Mouse (Mus musculus): ENCODE data around the gene Traf7. TPM values are rescaled to one million over a fixed set of nuclear protein-coding genes. Genes with fewer than 3 reads are reported as not detected.

Gene Traf7
- polyA plus RNA-seq, 1 experiment, result 142 TPM

DNA sequence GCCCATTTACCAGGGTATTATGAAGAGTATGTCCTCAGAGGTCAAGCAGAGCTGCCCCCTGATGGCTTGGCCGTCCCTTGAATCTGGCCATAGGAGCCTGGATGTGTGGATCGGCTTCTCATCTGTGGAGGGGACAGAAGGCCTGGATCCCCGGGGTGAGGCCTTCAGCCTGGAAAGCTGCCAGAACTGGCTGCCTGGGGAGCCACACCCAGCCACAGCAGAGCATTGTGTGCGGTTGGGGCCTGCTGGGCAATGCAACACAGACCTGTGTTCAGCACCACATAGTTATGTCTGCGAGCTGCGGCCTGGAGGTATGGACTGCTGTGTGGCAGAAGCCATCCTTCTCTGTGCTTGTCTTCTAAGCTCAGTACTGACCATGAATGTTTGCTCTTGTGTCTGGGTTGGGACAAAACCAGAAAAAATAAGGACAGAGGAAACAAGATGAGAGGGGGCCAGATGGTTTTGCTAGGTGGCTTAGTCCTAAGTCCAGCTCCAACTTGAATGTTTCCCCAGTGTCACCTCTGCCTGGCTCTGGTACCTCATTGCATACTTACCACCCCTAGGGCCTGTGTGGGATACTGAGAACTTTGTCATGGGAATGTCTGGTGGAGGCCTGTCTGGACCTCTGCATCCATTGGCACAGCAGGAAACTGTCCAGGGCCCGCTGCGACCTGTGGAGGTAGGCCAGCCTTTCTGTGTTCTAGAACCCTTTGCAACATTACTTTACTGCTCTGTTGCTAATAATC lies 39.5 kb upstream of the Traf7 start:
- no peak overlapping the region for H3ac ChIP-seq (ENCODE audit: control insufficient read depth, insufficient read length, low read depth)
- peaks cover 73% of the 10 kb centered on the region for H3K36me3 ChIP-seq (ENCODE audit: control insufficient read depth, insufficient read depth)
- H3K27me3 ChIP-seq (ENCODE audit: control insufficient read depth, insufficient read depth, insufficient read length), result no peaks in the 10 kb centered on the region
- H3K79me2 ChIP-seq (ENCODE audit: control insufficient read depth, insufficient read depth), result peaks cover 45% of the 10 kb centered on the region
- peaks cover 6% of the 10 kb centered on the region for H3K79me3 ChIP-seq (ENCODE audit: low read depth)
- TF ChIP-seq MAX (IDR thresholded peaks at IDR 0.05) (no peak), CEBPB (IDR thresholded peaks at IDR 0.05; ENCODE audit: low read depth) (no peak), MYOD1 (IDR thresholded peaks at IDR 0.05; ENCODE audit: control insufficient read depth, insufficient read length, low read depth) (no peak), CTCF (IDR thresholded peaks at IDR 0.05; ENCODE audit: control insufficient read depth, insufficient read depth, insufficient read length) (no peak), FOSL1 (IDR thresholded peaks at IDR 0.05; ENCODE audit: insufficient read depth, low read length, poor library complexity, severe bottlenecking) (no peak), MYOG (IDR thresholded peaks at IDR 0.05; ENCODE audit: control insufficient read depth, extremely low read depth, insufficient read length) (no peak), USF1 (IDR thresholded peaks at IDR 0.05; ENCODE audit: low read depth) (no peak)
- H3K4me3 ChIP-seq (ENCODE audit: insufficient read depth, poor library complexity, severe bottlenecking), result no peak overlapping the region

DNA sequence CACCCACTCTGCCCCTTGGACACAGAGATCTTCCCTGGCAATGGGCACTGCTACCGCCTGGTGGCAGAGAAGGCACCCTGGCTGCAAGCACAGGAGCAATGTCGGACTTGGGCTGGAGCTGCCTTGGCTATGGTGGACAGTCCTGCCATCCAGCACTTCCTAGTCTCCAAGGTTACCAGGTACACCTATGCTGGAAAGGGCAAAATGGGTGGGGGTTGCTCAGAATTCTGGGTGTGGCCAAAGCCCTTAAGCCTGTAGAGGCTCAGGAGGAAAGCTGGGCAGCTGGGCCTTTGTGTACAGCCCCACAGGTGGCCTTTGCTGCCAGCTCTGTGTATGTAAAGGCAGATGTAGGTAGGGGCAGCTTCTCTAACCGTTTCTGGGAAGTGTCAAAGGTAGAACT lies 38.1 kb upstream of the Traf7 start:
- Histone ChIP-seq H3K36me3 (ENCODE audit: control insufficient read depth, insufficient read depth) (peaks cover 68% of the 10 kb centered on the region), H3K27me3 (ENCODE audit: control insufficient read depth, insufficient read depth, insufficient read length) (no peaks in the 10 kb centered on the region), H3K79me2 (ENCODE audit: control insufficient read depth, insufficient read depth) (peaks cover 59% of the 10 kb centered on the region), H3K4me3 (ENCODE audit: insufficient read depth, poor library complexity, severe bottlenecking) (no peak overlapping the region), H3K79me3 (ENCODE audit: low read depth) (peaks cover 15% of the 10 kb centered on the region), H3ac (ENCODE audit: control insufficient read depth, insufficient read length, low read depth) (no peak overlapping the region)
- TF ChIP-seq USF1 (IDR thresholded peaks at IDR 0.05; ENCODE audit: low read depth), result no peak
- TF ChIP-seq MYOG (IDR thresholded peaks at IDR 0.05; ENCODE audit: control insufficient read depth, extremely low read depth, insufficient read length), result no peak
- no peak for TF ChIP-seq MAX (IDR thresholded peaks at IDR 0.05)
- TF ChIP-seq MYOD1 (IDR thresholded peaks at IDR 0.05; ENCODE audit: control insufficient read depth, insufficient read length, low read depth), result no peak
- no peak for TF ChIP-seq CTCF (IDR thresholded peaks at IDR 0.05; ENCODE audit: control insufficient read depth, insufficient read depth, insufficient read length)
- no peak for TF ChIP-seq FOSL1 (IDR thresholded peaks at IDR 0.05; ENCODE audit: insufficient read depth, low read length, poor library complexity, severe bottlenecking)
- no peak for TF ChIP-seq CEBPB (IDR thresholded peaks at IDR 0.05; ENCODE audit: low read depth)

DNA sequence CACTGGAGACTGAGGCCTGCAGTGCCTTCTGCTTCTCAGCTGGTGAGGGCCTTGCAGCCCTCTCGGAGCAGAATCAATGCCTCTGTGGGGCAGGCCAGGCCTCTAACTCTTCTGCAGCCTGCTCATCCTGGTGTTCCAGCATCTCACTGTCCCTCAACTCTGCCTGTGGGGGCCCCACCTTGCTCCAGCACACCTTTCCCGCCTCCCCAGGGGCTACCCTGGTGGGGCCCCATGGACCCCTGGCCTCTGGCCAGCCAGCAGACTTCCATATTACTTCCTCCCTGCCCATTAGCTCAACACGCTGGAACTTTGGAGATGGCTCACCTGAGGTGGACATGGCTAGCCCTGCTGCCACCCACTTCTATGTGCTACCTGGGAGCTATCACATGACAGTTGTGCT lies 37.4 kb upstream of the Traf7 start:
- Histone ChIP-seq H3K79me2 (ENCODE audit: control insufficient read depth, insufficient read depth) (peaks cover 66% of the 10 kb centered on the region), H3K27me3 (ENCODE audit: control insufficient read depth, insufficient read depth, insufficient read length) (no peaks in the 10 kb centered on the region), H3K79me3 (ENCODE audit: low read depth) (peaks cover 22% of the 10 kb centered on the region), H3ac (ENCODE audit: control insufficient read depth, insufficient read length, low read depth) (no peak overlapping the region), H3K4me3 (ENCODE audit: insufficient read depth, poor library complexity, severe bottlenecking) (no peak overlapping the region), H3K36me3 (ENCODE audit: control insufficient read depth, insufficient read depth) (peaks cover 66% of the 10 kb centered on the region)
- TF ChIP-seq CTCF (IDR thresholded peaks at IDR 0.05; ENCODE audit: control insufficient read depth, insufficient read depth, insufficient read length), result no peak
- TF ChIP-seq MYOD1 (IDR thresholded peaks at IDR 0.05; ENCODE audit: control insufficient read depth, insufficient read length, low read depth), result no peak
- no peak for TF ChIP-seq FOSL1 (IDR thresholded peaks at IDR 0.05; ENCODE audit: insufficient read depth, low read length, poor library complexity, severe bottlenecking)
- no peak for TF ChIP-seq MAX (IDR thresholded peaks at IDR 0.05)
- no peak for TF ChIP-seq CEBPB (IDR thresholded peaks at IDR 0.05; ENCODE audit: low read depth)

DNA sequence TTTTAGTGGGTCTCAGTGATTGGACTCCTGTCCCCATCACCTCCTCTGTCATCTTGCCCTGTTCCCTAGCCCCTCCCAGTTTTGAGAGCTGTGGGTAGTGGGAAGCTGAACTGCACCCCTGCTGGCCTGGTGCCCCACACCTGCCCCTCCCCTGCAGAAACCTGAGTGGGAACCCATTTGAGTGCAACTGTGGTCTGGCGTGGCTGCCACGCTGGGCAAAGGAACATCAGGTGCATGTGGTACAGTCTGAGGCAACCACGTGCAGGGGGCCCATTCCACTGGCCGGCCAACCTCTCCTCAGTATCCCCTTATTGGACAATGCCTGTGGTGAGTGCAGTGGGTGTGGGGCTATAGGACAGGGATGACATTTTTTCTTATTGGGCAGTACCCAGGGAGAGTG lies 36.7 kb upstream of the Traf7 start:
- Histone ChIP-seq H3K79me2 (ENCODE audit: control insufficient read depth, insufficient read depth) (peaks cover 72% of the 10 kb centered on the region), H3K27me3 (ENCODE audit: control insufficient read depth, insufficient read depth, insufficient read length) (no peaks in the 10 kb centered on the region), H3K36me3 (ENCODE audit: control insufficient read depth, insufficient read depth) (peaks cover 61% of the 10 kb centered on the region), H3K79me3 (ENCODE audit: low read depth) (peaks cover 26% of the 10 kb centered on the region), H3K4me3 (ENCODE audit: insufficient read depth, poor library complexity, severe bottlenecking) (no peak overlapping the region), H3ac (ENCODE audit: control insufficient read depth, insufficient read length, low read depth) (no peak overlapping the region)
- TF ChIP-seq CTCF (IDR thresholded peaks at IDR 0.05; ENCODE audit: control insufficient read depth, insufficient read depth, insufficient read length) (no peak), FOSL1 (IDR thresholded peaks at IDR 0.05; ENCODE audit: insufficient read depth, low read length, poor library complexity, severe bottlenecking) (no peak), MAX (IDR thresholded peaks at IDR 0.05) (no peak), MYOD1 (IDR thresholded peaks at IDR 0.05; ENCODE audit: control insufficient read depth, insufficient read length, low read depth) (no peak), MYOG (IDR thresholded peaks at IDR 0.05; ENCODE audit: control insufficient read depth, extremely low read depth, insufficient read length) (no peak)

DNA sequence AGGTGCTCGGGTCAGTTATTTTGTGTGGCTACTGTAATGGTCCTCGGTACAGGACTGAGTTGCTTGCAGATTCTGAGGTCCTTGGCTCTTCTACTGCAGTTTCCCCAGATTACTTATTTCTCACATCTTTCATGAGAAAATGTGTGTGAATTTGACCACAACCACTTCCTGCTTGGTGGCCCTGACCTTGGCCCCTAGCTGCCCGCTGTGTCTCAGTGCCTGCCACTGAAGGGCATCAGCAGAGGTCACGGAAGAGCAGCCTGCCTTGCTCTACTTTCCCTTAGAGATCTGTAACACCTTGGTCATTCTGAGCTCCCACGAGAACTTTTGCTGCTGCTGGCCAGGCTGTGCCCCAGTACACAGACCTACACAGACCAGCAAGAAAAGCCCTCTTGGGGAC lies 35.9 kb upstream of the Traf7 start:
- Histone ChIP-seq H3K79me3 (ENCODE audit: low read depth) (peaks cover 32% of the 10 kb centered on the region), H3K36me3 (ENCODE audit: control insufficient read depth, insufficient read depth) (peaks cover 54% of the 10 kb centered on the region), H3K4me3 (ENCODE audit: insufficient read depth, poor library complexity, severe bottlenecking) (no peak overlapping the region), H3ac (ENCODE audit: control insufficient read depth, insufficient read length, low read depth) (no peak overlapping the region), H3K79me2 (ENCODE audit: control insufficient read depth, insufficient read depth) (peaks cover 80% of the 10 kb centered on the region), H3K27me3 (ENCODE audit: control insufficient read depth, insufficient read depth, insufficient read length) (no peaks in the 10 kb centered on the region)
- TF ChIP-seq MAX (IDR thresholded peaks at IDR 0.05) (no peak), MYOG (IDR thresholded peaks at IDR 0.05; ENCODE audit: control insufficient read depth, extremely low read depth, insufficient read length) (no peak), CTCF (IDR thresholded peaks at IDR 0.05; ENCODE audit: control insufficient read depth, insufficient read depth, insufficient read length) (no peak), USF1 (IDR thresholded peaks at IDR 0.05; ENCODE audit: low read depth) (no peak), MYOD1 (IDR thresholded peaks at IDR 0.05; ENCODE audit: control insufficient read depth, insufficient read length, low read depth) (no peak), FOSL1 (IDR thresholded peaks at IDR 0.05; ENCODE audit: insufficient read depth, low read length, poor library complexity, severe bottlenecking) (no peak), CEBPB (IDR thresholded peaks at IDR 0.05; ENCODE audit: low read depth) (no peak)

All from C2C12 (cell line).